Mouse (Mus musculus): Measurements from ENCODE around the gene Ripor2.

The Ripor2 gene

DNA sequence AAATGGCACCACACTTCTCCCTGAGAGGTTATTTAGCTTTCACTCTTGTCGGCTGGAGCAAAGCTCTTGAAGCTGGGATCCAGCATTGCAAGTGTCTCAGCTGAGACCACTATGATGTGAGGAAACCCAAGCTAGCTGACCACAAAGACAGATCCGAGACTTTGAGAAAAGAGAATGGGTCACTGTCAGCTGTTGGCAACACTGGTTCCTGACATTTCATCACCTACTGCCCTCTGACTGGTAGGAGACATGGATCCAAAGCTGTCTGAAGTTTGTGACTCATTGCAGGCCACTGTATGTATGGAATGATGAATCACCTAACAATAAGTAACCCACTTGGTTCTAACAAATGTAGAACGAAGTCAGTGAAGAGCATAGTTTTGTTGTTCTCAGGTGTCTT is 64.3 kb downstream of the Ripor2 start:
- DNase-seq (ENCODE audit: extremely low spot score, low spot score): no peak

DNA sequence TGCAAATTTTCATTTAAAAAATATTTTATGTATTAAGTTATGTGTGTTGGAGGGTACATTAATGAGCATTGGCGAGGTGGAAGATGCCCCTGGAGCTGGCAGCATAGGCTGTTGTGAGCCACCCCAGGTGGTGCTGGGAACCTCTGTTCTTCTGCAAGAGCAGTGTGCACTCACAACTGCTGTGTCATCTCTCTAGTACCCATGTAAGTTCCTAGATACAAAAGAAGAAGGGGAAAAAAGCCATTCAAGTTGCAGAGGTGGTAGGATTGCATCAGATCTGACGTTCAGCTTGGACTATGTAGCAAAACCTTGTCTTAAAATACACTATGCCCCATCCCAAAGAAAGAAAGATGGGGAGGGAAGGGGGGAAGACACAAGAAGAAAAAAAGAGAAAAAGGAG is 65.5 kb downstream of the Ripor2 start:
- no peak for DNase-seq (ENCODE audit: extremely low spot score, low spot score)

GRCm38 (mm10) chr13:24648027-24648426 is 66.0 kb downstream of the Ripor2 start:
- no peak for DNase-seq (ENCODE audit: extremely low spot score, low spot score)

- DNase-seq (ENCODE audit: extremely low spot score, low spot score): no peak
These were observed 66.7 kb downstream of the Ripor2 start for GRCm38 (mm10) chr13:24648668-24649067.

DNA sequence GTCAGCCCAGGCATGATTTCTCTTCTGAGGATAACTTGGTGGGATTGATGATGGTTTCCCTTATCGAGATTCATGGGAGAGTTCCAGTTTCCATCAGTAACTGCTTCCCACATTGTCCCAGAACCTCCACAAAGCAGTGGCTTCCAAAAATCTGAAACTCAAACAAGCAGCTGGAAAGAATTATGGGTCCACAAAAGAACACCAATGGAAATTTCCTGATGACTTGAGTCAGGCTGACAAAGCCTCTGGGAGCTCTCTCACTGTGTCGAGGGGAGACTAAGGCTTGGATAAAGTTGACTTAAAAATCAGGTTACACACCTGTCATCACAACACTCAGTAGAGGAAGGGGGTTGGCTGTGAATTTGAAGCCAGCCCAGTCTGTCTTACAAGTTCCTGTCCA is 67.1 kb downstream of the Ripor2 start:
- DNase-seq (ENCODE audit: extremely low spot score, low spot score): no peak

- DNase-seq (ENCODE audit: extremely low spot score, low spot score): no peak
These were observed 69.0 kb downstream of the Ripor2 start for GRCm38 (mm10) chr13:24651018-24651417.

DNA sequence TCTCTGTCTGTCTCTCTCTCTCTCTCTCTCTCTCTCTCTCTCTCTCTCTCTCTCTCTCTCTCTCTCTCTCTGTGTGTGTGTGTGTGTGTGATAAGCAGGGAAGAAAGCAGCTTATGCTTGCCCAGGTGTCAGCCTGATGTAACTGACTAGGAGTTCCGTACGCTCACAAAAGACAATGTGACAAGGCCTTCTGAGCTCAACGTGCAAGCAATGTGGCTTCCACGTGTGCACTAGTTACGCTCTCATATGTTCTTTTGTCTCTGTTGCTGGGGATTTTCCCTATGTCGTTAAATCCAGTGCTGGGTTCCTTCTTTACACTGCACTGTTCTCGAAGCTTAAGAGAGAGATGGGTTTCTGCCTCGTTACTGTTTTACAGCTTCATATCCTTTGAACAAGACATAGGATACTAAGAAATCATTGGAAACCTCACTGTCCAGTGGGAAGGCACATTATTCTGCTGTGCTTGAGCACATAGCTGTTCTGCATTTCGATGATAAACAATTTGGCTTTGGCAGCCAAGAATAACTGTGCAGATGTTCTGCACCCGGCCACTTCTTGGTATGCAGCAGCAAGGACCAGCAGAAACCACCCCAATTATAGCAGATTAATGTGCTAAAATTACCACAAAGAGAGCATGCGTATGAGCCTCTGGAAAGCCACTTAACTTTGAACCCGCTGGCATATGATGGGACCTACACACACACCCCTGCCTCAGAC is 73.1 kb downstream of the Ripor2 start:
- DNase-seq (ENCODE audit: extremely low spot score, low spot score): no peak

- DNase-seq (ENCODE audit: extremely low spot score, low spot score): no peak
These were observed 74.9 kb downstream of the Ripor2 start for GRCm38 (mm10) chr13:24656719-24657497.

DNA sequence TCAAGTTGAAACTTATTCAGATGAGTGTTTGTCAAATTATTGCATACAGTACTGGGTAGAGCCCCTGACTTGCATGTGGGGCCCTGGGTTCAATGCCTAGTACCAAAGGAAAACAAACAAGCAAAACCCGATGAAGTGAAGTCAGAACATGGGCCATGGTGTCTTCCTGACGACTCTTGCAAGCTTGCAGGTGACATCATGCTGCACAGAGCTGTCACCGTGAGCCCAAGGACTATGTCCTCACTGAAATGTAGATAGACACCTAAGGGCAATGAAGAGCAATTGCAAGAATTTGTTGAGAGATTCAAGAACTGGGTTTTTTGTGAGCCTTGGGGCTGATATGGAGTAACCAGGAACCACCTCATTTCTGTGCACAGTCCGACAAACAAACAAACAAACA is 84.8 kb downstream of the Ripor2 start:
- no peak for DNase-seq (ENCODE audit: extremely low spot score, low spot score)

- DNase-seq (ENCODE audit: extremely low spot score, low spot score): no peak
These were observed 86.6 kb downstream of the Ripor2 start for GRCm38 (mm10) chr13:24668556-24668955.

GRCm38 (mm10) chr13:24670676-24671075 is 88.7 kb downstream of the Ripor2 start:
- no peak for DNase-seq (ENCODE audit: extremely low spot score, low spot score)

GRCm38 (mm10) chr13:24679027-24679680 is 97.2 kb downstream of the Ripor2 start:
- DNase-seq (ENCODE audit: extremely low spot score, low spot score): peak; percentile 40

- DNase-seq (ENCODE audit: extremely low spot score, low spot score): no peak
These were observed 99.0 kb downstream of the Ripor2 start for GRCm38 (mm10) chr13:24680951-24681350.

GRCm38 (mm10) chr13:24682346-24682745 is 100.4 kb downstream of the Ripor2 start:
- DNase-seq (ENCODE audit: extremely low spot score, low spot score): no peak

- no peak for DNase-seq (ENCODE audit: extremely low spot score, low spot score)
These were observed 102.5 kb downstream of the Ripor2 start for GRCm38 (mm10) chr13:24684503-24684902.

- no peak for DNase-seq (ENCODE audit: extremely low spot score, low spot score)
These were observed 103.9 kb downstream of the Ripor2 start for GRCm38 (mm10) chr13:24685846-24686245.

- DNase-seq (ENCODE audit: extremely low spot score, low spot score): peak; percentile 81
These were observed 105.0 kb downstream of the Ripor2 start for GRCm38 (mm10) chr13:24686705-24687665.

DNA sequence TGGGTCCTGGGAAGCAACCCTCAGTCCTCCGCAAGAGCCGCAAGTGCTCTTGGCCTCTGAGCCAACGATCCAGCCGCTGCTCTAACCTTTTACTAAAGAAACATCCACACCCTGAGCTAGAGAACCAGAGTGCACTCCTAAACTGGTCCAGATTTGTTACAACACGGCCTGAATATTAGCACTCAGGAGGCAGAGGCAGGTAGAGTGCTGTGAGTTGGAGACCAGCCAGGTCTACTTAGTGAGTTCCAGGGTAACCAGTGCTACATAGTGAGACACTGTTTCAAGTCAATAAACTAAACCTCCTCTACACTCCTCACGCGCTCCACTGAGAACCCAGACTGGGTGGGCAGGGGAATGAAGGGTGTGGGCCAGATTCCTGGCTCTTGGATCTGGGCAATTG is 111.3 kb downstream of the Ripor2 start:
- DNase-seq (ENCODE audit: extremely low spot score, low spot score): no peak

- no peak for DNase-seq (ENCODE audit: extremely low spot score, low spot score)
These were observed 116.8 kb downstream of the Ripor2 start for GRCm38 (mm10) chr13:24698746-24699145.

GRCm38 (mm10) chr13:24702128-24702527 is 120.1 kb downstream of the Ripor2 start:
- no peak for DNase-seq (ENCODE audit: extremely low spot score, low spot score)
